Mouse (Mus musculus) small intestine, adult 2 months (tissue): ENCODE results near the gene Psrc1.

ENCODE experiments used
- CTCF ChIP-seq: fragments of 200-500 bp; IDR thresholded peaks from 2 replicates; pipeline ENCODE4 v1.5.1; 2012; ENCODE audit warnings: low read depth, mild to moderate bottlenecking, control low read depth, inconsistent platforms, low read length, moderate library complexity, mixed read lengths; ENCODE audit not compliant: insufficient replicate concordance, insufficient read length; ENCODE audit errors: extremely low read depth
- POLR2A ChIP-seq: fragments of 200-500 bp; IDR thresholded peaks from 2 replicates; pipeline ENCODE4 v1.6.1; 2012; ENCODE audit warnings: low read depth, mild to moderate bottlenecking, control low read depth, inconsistent platforms, low read length, moderate library complexity

- TF ChIP-seq CTCF (no peak), POLR2A (no peak)
Observed at GRCm38 (mm10) chr3:108367173-108367572, 16.5 kb upstream of the Psrc1 start.
